Mouse (Mus musculus): Measurements from ENCODE around the gene Megf8.

DNA sequence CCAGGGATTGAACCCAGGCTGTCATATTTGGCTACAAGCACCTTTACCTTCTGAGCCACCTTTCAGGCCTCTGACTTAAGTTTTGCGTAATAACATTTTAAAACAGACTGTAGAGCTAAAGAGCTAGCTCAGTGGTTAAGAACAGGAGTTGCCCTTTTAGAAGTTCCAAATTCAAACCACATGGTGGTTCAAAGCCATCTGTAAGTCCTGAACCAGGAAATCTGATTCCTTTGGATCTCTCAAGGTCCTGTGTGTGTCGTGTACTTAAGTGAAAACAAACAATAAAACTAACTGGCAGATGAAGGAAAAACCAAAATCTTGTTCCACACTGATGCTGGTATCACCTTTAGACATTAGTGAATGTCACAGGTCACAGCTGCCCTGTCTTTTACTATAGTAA is 84.6 kb downstream of the Megf8 start:
- TF ChIP-seq POLR2A (IDR thresholded peaks at IDR 0.05; ENCODE audit: low read depth, low read length) (no peak), CTCF (IDR thresholded peaks at IDR 0.05; ENCODE audit: borderline replicate concordance, insufficient read depth, low read length) (no peak)
